Mouse (Mus musculus) heart, adult 2 months (tissue): Measurements from ENCODE around the gene Gm17359. TPM values are rescaled to one million over a fixed set of nuclear protein-coding genes. Genes with fewer than 3 reads are reported as not detected.

Experiments used
- DNase-seq, 2 experiments: peaks; one replicate each; pipeline ENCODE4 v3.0.0; 2021
- H3K27ac ChIP-seq: fragments of 200-600 bp; 2 replicates; pipeline ENCODE4 v1.8.1; 2022
- H3K27me3 ChIP-seq: fragments of 200-500 bp; 2 replicates; pipeline ENCODE4 v1.6.1; 2012; ENCODE audit warnings: mild to moderate bottlenecking, low read length, inconsistent platforms, mixed read lengths; ENCODE audit not compliant: control insufficient read depth, insufficient read depth
- H3K36me3 ChIP-seq: fragments of 200-500 bp; 2 replicates; pipeline ENCODE4 v1.6.1; 2012; ENCODE audit warnings: low read length, inconsistent platforms; ENCODE audit not compliant: control insufficient read depth, insufficient read depth
- H3K4me1 ChIP-seq: fragments of 200-500 bp; 2 replicates; pipeline ENCODE4 v1.6.1; 2011; ENCODE audit warnings: low read length; ENCODE audit not compliant: control insufficient read depth, insufficient read depth
- H3K4me3 ChIP-seq: fragments of 200-600 bp; 2 replicates; pipeline ENCODE4 v1.8.1; 2022
- H3K79me2 ChIP-seq: fragments of 200-500 bp; replicated peaks from 2 replicates; pipeline ENCODE4 v1.6.1; 2012; ENCODE audit warnings: mild to moderate bottlenecking, inconsistent platforms, low read length, moderate library complexity, mixed read lengths; ENCODE audit not compliant: control insufficient read depth, insufficient read depth
- H3K9ac ChIP-seq: fragments of 200-500 bp; 2 replicates; pipeline ENCODE4 v1.6.1; 2012; ENCODE audit warnings: low read depth, mild to moderate bottlenecking, control low read depth, inconsistent platforms, low read length, mixed read lengths
- CTCF ChIP-seq: fragments of 200-600 bp; IDR thresholded peaks from 2 replicates; pipeline ENCODE4 v1.8.1; 2022; ENCODE audit warnings: antibody characterized with exemption, mild to moderate bottlenecking, moderate library complexity
- EP300 ChIP-seq: fragments of 200-500 bp; IDR thresholded peaks from 2 replicates; pipeline ENCODE4 v1.6.1; 2011; ENCODE audit warnings: low read depth, low read length, control low read depth; ENCODE audit not compliant: insufficient read depth
- POLR2A ChIP-seq: fragments of 200-500 bp; IDR thresholded peaks from 2 replicates; pipeline ENCODE4 v1.6.1; 2011; ENCODE audit warnings: mild to moderate bottlenecking, low read depth, low read length, control low read depth; ENCODE audit not compliant: insufficient read depth
- WGBS: fragments of 180-500 bp; shearing (Covaris S2); methylation state at CpG from one replicate; pipeline ENCODE4 v1.1.7; 2018; 5-methylcytosine and 5-hydroxymethylcytosine counted together
- intact Hi-C: fragments of 180-260 bp; cut with DNase I; formaldehyde crosslinking; loops from one replicate; pipeline ENCODE4 v1.15.1; 2025
- polyA plus RNA-seq: library from polyadenylated mRNA; depleted of rRNA; stranded (reverse); fragments of >200 nt; gene quantifications from 2 replicates; pipeline ENCODE4 v1.2.3, GENCODE M21; 2012
- total RNA-seq, 2 experiments: library from RNA; stranded (reverse); gene quantifications; 2 replicates each; pipeline ENCODE4 v1.2.3; 2021

Gene Gm17359
- total and polyA plus RNA-seq, 3 experiments = 0.14 TPM; not detected in 2

DNA sequence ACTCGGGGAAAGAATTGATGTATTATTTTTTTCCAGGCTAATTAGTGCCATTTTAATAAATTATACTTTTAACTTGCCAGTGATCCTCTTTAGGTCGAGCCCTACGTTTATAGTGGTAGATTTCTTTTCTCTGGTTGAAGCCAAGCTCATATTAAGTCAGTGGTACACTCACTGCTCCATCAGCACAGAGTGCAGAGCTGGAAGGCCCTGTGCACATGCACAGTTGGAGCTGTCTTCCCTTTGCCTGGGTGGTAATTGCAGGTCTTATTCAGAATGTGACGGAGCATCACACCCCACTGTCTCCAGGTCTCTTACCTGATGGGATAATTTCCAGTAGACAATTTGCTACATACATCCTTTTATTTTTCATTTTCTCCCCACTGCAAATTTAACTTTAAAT is 52.6 kb downstream of the Gm17359 start:
- WGBS = 80% methylated on average over 4 of the region's 4 CpGs

GRCm38 (mm10) chr3:79400552-79400951 is 64.1 kb downstream of the Gm17359 start:
- Histone ChIP-seq H3K36me3 (no peaks in the 10 kb centered on the region), H3K4me1 (no peaks in the 10 kb centered on the region), H3K79me2 (no peaks in the 10 kb centered on the region), H3K27ac (no peak overlapping the region), H3K27me3 (no peaks in the 10 kb centered on the region), H3K4me3 (no peak overlapping the region), H3K9ac (no peak overlapping the region)
- TF ChIP-seq POLR2A = no peak
- TF ChIP-seq CTCF = no peak
- no peak for TF ChIP-seq EP300
- intact Hi-C loops = no loop called here
- WGBS = 40% methylated on average over 4 of the region's 4 CpGs
- no peak for DNase-seq

More for the DNA sequence above, 52.6 kb downstream of the Gm17359 start:
- no peaks in the 10 kb centered on the region for H3K4me1 ChIP-seq
- H3K27ac ChIP-seq = no peak overlapping the region
- H3K4me3 ChIP-seq = no peak overlapping the region
- no peak for DNase-seq
- no peaks in the 10 kb centered on the region for H3K27me3 ChIP-seq
- H3K9ac ChIP-seq = no peak overlapping the region
- no peaks in the 10 kb centered on the region for H3K36me3 ChIP-seq
- TF ChIP-seq EP300 (no peak), POLR2A (no peak), CTCF (no peak)
- no peaks in the 10 kb centered on the region for H3K79me2 ChIP-seq
- intact Hi-C loops = no loop called here

- Histone ChIP-seq H3K79me2 (no peaks in the 10 kb centered on the region), H3K27ac (no peak overlapping the region), H3K4me1 (no peaks in the 10 kb centered on the region; the same call in none of the 2 replicates), H3K9ac (no peak overlapping the region), H3K36me3 (no peaks in the 10 kb centered on the region), H3K27me3 (no peaks in the 10 kb centered on the region), H3K4me3 (no peak overlapping the region)
- no peak for DNase-seq
- TF ChIP-seq POLR2A = no peak
- TF ChIP-seq CTCF = no peak
- TF ChIP-seq EP300 = no peak
- intact Hi-C loops = no loop called here
- 92% methylated on average over 8 of the region's 8 CpGs for WGBS
These were observed 65.6 kb downstream of the Gm17359 start for GRCm38 (mm10) chr3:79402056-79402455.

DNA sequence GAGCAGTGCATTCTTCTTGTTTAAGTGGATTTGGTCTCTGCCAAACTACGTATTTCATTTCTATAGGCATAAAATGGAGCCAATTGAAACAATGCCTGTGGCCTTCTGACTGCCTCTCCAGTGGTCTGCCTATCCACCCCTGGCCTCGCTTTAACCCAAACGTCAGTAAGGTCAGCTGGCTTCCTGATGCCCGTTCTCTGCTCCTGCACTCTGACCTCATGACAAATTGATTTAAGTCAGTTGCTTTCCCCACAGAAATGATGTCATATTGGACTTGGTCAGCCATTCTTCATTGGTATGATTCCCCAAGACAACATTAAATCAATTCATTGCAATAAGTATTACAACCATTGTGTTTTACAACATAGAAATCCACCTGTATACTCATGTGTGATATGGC is 72.1 kb downstream of the Gm17359 start:
- no peaks in the 10 kb centered on the region for H3K36me3 ChIP-seq
- H3K27me3 ChIP-seq = no peaks in the 10 kb centered on the region
- WGBS = 83% methylated on average over 4 of the region's 4 CpGs
- TF ChIP-seq EP300 (no peak), POLR2A (no peak), CTCF (no peak)
- H3K79me2 ChIP-seq = no peaks in the 10 kb centered on the region
- DNase-seq = no peak
- no peak overlapping the region for H3K9ac ChIP-seq
- no peak overlapping the region for H3K27ac ChIP-seq
- peaks cover 2% of the 10 kb centered on the region for H3K4me1 ChIP-seq
- H3K4me3 ChIP-seq = no peak overlapping the region
- intact Hi-C loops = no loop called here

DNA sequence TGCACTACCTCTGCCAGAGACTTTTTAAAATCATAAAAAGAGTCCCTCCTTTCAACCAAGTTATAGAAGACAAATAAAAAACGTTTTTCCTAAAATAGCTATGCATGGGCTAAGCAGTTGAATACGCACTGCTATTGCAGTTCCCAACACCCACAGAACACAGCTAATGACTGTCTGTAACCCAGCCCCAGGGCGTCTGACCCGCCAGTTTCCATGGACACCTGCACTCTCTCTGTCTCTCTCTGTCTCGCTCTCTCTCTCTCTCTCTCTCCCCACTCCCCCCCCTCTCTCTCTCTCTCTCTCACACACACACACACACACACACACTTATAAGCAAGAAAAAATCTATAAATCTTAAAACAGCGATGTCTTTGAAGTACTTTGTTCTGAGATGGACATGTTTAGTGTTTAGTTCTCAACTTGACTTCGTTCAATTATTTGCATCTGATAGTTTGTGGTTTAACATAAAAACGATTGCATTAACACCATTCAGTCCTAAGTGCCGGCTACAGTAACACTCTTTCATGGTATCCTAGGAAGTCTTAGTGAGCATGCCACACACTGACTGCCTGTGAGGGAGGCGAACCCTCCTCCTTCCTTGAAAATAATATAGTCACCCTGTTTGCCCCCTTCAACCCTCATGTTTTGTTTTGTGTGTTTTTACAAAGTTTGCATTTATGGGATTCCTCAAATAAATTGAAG is 73.6 kb downstream of the Gm17359 start:
- H3K27me3 ChIP-seq = no peaks in the 10 kb centered on the region
- no peaks in the 10 kb centered on the region for H3K79me2 ChIP-seq
- no peak for DNase-seq
- H3K36me3 ChIP-seq = no peaks in the 10 kb centered on the region
- H3K4me3 ChIP-seq = no peak overlapping the region
- TF ChIP-seq EP300 (no peak), POLR2A (no peak), CTCF (no peak)
- intact Hi-C loops = no loop called here
- peaks cover 2% of the 10 kb centered on the region for H3K4me1 ChIP-seq
- 69% methylated on average over 9 of the region's 10 CpGs for WGBS
- H3K9ac ChIP-seq = no peak overlapping the region
- H3K27ac ChIP-seq = no peak overlapping the region

GRCm38 (mm10) chr3:79410629-79410995 is 74.2 kb downstream of the Gm17359 start:
- H3K9ac ChIP-seq = no peak overlapping the region
- intact Hi-C loops = no loop called here

More at GRCm38 (mm10) chr3:79410629-79410995, 74.2 kb downstream of the Gm17359 start:
- DNase-seq = no peak
- TF ChIP-seq POLR2A (no peak), CTCF (no peak), EP300 (no peak)
- Histone ChIP-seq H3K4me1 (peaks cover 2% of the 10 kb centered on the region), H3K36me3 (no peaks in the 10 kb centered on the region), H3K79me2 (no peaks in the 10 kb centered on the region), H3K4me3 (no peak overlapping the region), H3K27ac (no peak overlapping the region), H3K27me3 (no peaks in the 10 kb centered on the region)
- WGBS = 60% methylated on average over 5 of the region's 5 CpGs
